Mouse (Mus musculus) subcutaneous adipose tissue, adult 2 months (tissue): ENCODE measurements around the gene Zbp1. TPM values are rescaled to one million over a fixed set of nuclear protein-coding genes. Genes with fewer than 3 reads are reported as not detected.

Source experiments
- polyA plus RNA-seq: library from polyadenylated mRNA; depleted of rRNA; stranded (reverse); fragments of >200 nt; gene quantifications from 2 replicates; pipeline ENCODE4 v1.2.3, GENCODE M21; 2012; ENCODE audit warnings: low replicate concordance; rRNA removed

Zbp1 gene
- polyA plus RNA-seq, result 10.3 and 16.1 TPM in 2 replicates

DNA sequence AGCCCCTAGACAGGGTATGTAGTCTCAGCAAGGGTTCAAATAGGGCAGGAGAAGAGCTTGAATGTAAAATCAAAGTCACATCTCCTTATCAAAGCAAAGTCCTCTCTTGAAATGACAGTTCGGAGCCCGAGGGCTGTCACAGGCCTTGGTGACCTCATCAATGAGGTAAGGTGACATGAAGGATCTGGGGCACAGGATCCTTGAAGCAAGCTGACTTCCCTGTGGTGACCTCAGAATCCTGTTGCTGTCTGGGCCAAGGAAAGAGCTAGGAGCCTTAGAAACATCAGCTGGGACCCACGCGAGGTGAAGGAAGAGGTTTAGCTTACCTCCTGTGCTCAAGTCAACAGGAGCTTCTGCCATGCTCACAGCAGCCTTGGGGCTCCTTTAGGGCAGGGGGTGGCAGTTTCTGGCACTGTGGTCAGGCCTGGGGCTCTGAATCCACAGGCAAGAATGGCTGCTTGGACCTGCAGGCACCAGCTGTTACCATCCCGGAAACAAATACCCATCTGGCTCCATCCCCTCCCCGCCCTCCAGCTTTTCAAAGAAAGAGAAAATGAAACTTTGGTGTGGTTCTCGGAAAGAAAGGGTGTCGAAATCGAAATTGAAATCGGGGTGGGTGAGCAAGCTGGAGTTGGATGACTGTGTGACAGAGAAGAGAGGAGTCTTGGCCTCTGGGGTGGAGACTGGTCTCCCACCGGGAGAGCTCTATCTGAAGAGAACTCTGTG is at the start of gene Zbp1:
Gene Zbp1 (minus strand): TSS at position 508 of the 726 bp plus-strand sequence.

Other genes with a start within 250 kb of the Zbp1 start
- 0.14 and 0.49 TPM in 2 replicates for gene Spo11, start 241.2 kb downstream of the Zbp1 start, polyA plus RNA-seq
- gene Rae1, start 218.8 kb downstream of the Zbp1 start, polyA plus RNA-seq, result 57.3 and 88.3 TPM in 2 replicates
- gene Rbm38, start 198.4 kb downstream of the Zbp1 start, polyA plus RNA-seq, result 56.5 and 105 TPM in 2 replicates
- gene Ctcfl, start 99.4 kb downstream of the Zbp1 start, polyA plus RNA-seq, result 0.21 and 0.34 TPM in 2 replicates
- gene Pck1, start 65.9 kb downstream of the Zbp1 start, polyA plus RNA-seq, result 109 and 408 TPM in 2 replicates
- 92.4 and 165 TPM in 2 replicates for gene Pmepa1, start 57.6 kb upstream of the Zbp1 start, polyA plus RNA-seq